Mouse (Mus musculus) lung, postnatal 0 days (tissue): ENCODE measurements around the gene Gabbr2.

Source experiments
- CTCF ChIP-seq: IDR thresholded peaks from 2 replicates; pipeline ENCODE4 v1.5.1; 2016; ENCODE audit warnings: antibody characterized with exemption, mild to moderate bottlenecking
- EP300 ChIP-seq: IDR thresholded peaks from 2 replicates; pipeline ENCODE4 v1.6.1; 2016; ENCODE audit warnings: antibody characterized with exemption, mild to moderate bottlenecking, control low read depth

GRCm38 (mm10) chr4:46863721-46864120 is 128.0 kb downstream of the Gabbr2 start:
- TF ChIP-seq CTCF: no peak
- no peak for TF ChIP-seq EP300
